Mouse (Mus musculus): ENCODE measurements around the gene Srd5a3.

DNA sequence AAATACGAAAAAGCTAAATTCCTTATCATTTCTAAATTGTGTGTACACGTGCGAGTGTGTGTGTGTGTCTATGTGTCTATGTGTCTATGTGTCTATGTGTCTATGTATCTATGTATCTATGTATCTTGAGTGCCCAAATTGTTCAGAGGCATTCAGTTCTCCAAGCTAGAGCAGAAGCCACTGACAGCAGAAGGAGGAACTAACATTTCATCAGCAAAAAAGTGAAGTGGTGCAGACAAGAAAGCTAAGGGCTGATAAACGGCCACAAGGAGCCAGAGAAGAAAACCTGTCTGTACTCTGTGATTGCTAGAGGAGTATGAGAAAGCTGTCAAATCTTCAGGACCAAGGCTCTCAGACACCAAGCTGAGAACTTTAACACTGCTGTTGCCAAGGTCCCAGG is 8.1 kb upstream of the Srd5a3 start:
- TF ChIP-seq POLR2A (IDR thresholded peaks at IDR 0.05; ENCODE audit: low read depth, low read length) (no peak), CTCF (IDR thresholded peaks at IDR 0.05; ENCODE audit: extremely low read depth, insufficient read depth, insufficient read length, insufficient replicate concordance) (no peak)
